Mouse (Mus musculus): ENCODE measurements at regions not wholly inside any gene's neighbourhood (a gene's known extent, or its start where the extent isn't known, plus 50 kb on each side); places are given as distances from the start of the nearest gene placed in this dataset.

GRCm38 (mm10) chr12:74389811-74390210 lies 73.6 kb upstream of the Gm11042 start:
- no peak for TF ChIP-seq CTCF (IDR thresholded peaks at IDR 0.05; ENCODE audit: low read depth)
- no peak for TF ChIP-seq EP300 (IDR thresholded peaks at IDR 0.05; ENCODE audit: low read depth)
